Mouse (Mus musculus): ENCODE measurements at regions not wholly inside any gene's neighbourhood (a gene's known extent, or its start where the extent isn't known, plus 50 kb on each side); places are given as distances from the start of the nearest gene placed in this dataset.

- DNase-seq (ENCODE audit: low read depth, low spot score) = no peak
Measured at GRCm38 (mm10) chr10:96188168-96188567, 51.8 kb downstream of the Gm5426 start.

GRCm38 (mm10) chr10:96190168-96190987 is 54.0 kb downstream of the Gm5426 start:
- peak; percentile 42 for DNase-seq (ENCODE audit: low read depth, low spot score)

- DNase-seq (ENCODE audit: low read depth, low spot score) = no peak
Measured at GRCm38 (mm10) chr10:96200932-96201641, 64.7 kb downstream of the Gm5426 start.

GRCm38 (mm10) chr10:96201891-96202290 is 65.5 kb downstream of the Gm5426 start:
- no peak for DNase-seq (ENCODE audit: low read depth, low spot score)

GRCm38 (mm10) chr10:96202871-96203270 is 66.5 kb downstream of the Gm5426 start:
- DNase-seq (ENCODE audit: low read depth, low spot score) = no peak

GRCm38 (mm10) chr10:96204198-96204597 is 67.8 kb downstream of the Gm5426 start:
- no peak for DNase-seq (ENCODE audit: low read depth, low spot score)

GRCm38 (mm10) chr10:96209171-96209570 is 72.8 kb downstream of the Gm5426 start:
- no peak for DNase-seq (ENCODE audit: low read depth, low spot score)

- no peak for DNase-seq (ENCODE audit: low read depth, low spot score)
Measured at GRCm38 (mm10) chr10:96211189-96211588, 74.8 kb downstream of the Gm5426 start.

- peak; percentile 90 for DNase-seq (ENCODE audit: low read depth, low spot score)
Measured at GRCm38 (mm10) chr10:96213876-96214275, 77.5 kb downstream of the Gm5426 start.

- DNase-seq (ENCODE audit: low read depth, low spot score) = no peak
Measured at GRCm38 (mm10) chr10:96214285-96214684, 77.9 kb downstream of the Gm5426 start.

- DNase-seq (ENCODE audit: low read depth, low spot score) = no peak
Measured at GRCm38 (mm10) chr10:96214946-96215345, 78.5 kb downstream of the Gm5426 start.

GRCm38 (mm10) chr10:96220731-96221130 is 84.3 kb downstream of the Gm5426 start:
- no peak for DNase-seq (ENCODE audit: low read depth, low spot score)

- DNase-seq (ENCODE audit: low read depth, low spot score) = peak; percentile 46
Measured at GRCm38 (mm10) chr10:96230391-96230790, 94.0 kb downstream of the Gm5426 start.

GRCm38 (mm10) chr10:96231309-96231708 is 94.9 kb downstream of the Gm5426 start:
- DNase-seq (ENCODE audit: low read depth, low spot score) = no peak

GRCm38 (mm10) chr10:96232889-96233288 is 96.5 kb downstream of the Gm5426 start:
- no peak for DNase-seq (ENCODE audit: low read depth, low spot score)

GRCm38 (mm10) chr10:96234564-96235412 is 98.4 kb downstream of the Gm5426 start:
- peak; percentile 35 for DNase-seq (ENCODE audit: low read depth, low spot score)

- DNase-seq (ENCODE audit: low read depth, low spot score) = peak; percentile 75
Measured at GRCm38 (mm10) chr10:96236031-96236430, 99.6 kb downstream of the Gm5426 start.

GRCm38 (mm10) chr10:96236777-96237373 is 100.5 kb downstream of the Gm5426 start:
- no peak for DNase-seq (ENCODE audit: low read depth, low spot score)

GRCm38 (mm10) chr10:96237572-96238130 is 101.2 kb downstream of the Gm5426 start:
- DNase-seq (ENCODE audit: low read depth, low spot score) = no peak

- no peak for DNase-seq (ENCODE audit: low read depth, low spot score)
Measured at GRCm38 (mm10) chr10:96238251-96238650, 101.8 kb downstream of the Gm5426 start.

- no peak for DNase-seq (ENCODE audit: low read depth, low spot score)
Measured at GRCm38 (mm10) chr10:96238850-96239249, 102.4 kb downstream of the Gm5426 start.

Measured in R1 (cell line).